Mouse (Mus musculus) lung, embryonic 14.5 days (tissue): ENCODE data around the gene Myo1c. TPM values are rescaled to one million over a fixed set of nuclear protein-coding genes. Genes with fewer than 3 reads are reported as not detected.

ENCODE experiments used
- ATAC-seq: fragments of 200-750 bp; cut with Nextera tagmentation; 2 replicates; pipeline ENCODE4 v1.8.0; 2017; ENCODE audit warnings: mild to moderate bottlenecking, moderate TSS enrichment, moderate library complexity; ENCODE audit not compliant: insufficient read depth
- DNase-seq: peaks from one replicate; pipeline ENCODE4 v3.0.0-alpha.2; 2015
- H3K27ac ChIP-seq: fragments of 300-500 bp; sonication (generic); 2 replicates; pipeline ENCODE4 v1.5.1; 2014; ENCODE audit warnings: low read depth, mild to moderate bottlenecking, moderate library complexity
- H3K27me3 ChIP-seq: fragments of 300-500 bp; sonication (generic); 2 replicates; pipeline ENCODE4 v1.6.1; 2014; ENCODE audit warnings: low read length, control low read depth; ENCODE audit not compliant: insufficient read depth
- H3K36me3 ChIP-seq: fragments of 300-500 bp; sonication (generic); 2 replicates; pipeline ENCODE4 v1.6.1; 2014; ENCODE audit warnings: control low read depth; ENCODE audit not compliant: insufficient read depth
- H3K4me1 ChIP-seq: fragments of 300-500 bp; sonication (generic); 2 replicates; pipeline ENCODE4 v1.6.1; 2014; ENCODE audit warnings: antibody characterized with exemption, control low read depth; ENCODE audit not compliant: insufficient read depth
- H3K4me2 ChIP-seq: fragments of 300-500 bp; sonication (generic); 2 replicates; pipeline ENCODE4 v1.6.1; 2014; ENCODE audit warnings: mild to moderate bottlenecking
- H3K4me3 ChIP-seq: fragments of 300-500 bp; sonication (generic); 2 replicates; pipeline ENCODE4 v1.5.1; 2014; ENCODE audit warnings: low read depth, low read length
- H3K9ac ChIP-seq: fragments of 300-500 bp; sonication (generic); 2 replicates; pipeline ENCODE4 v1.6.1; 2014
- H3K9me3 ChIP-seq: fragments of 300-500 bp; sonication (generic); 2 replicates; pipeline ENCODE4 v1.6.1; 2016; ENCODE audit warnings: low read depth, low read length, control low read depth
- CTCF ChIP-seq: IDR thresholded peaks from 2 replicates; pipeline ENCODE4 v1.5.1; 2016; ENCODE audit warnings: antibody characterized with exemption, low read depth
- WGBS: fragments of 180-500 bp; shearing (Covaris S2); extraction: QIAGEN DNeasy Blood & Tissue Kit; methylation state at CpG from one replicate; pipeline ENCODE4 v1.1.7; 2014; 5-methylcytosine and 5-hydroxymethylcytosine counted together
- polyA plus RNA-seq: library from polyadenylated mRNA; unstranded; fragments of >200 nt; fragmentation: Nextera tagmentation; extraction: Ambion mirVana; gene quantifications from 2 replicates; pipeline ENCODE4 v1.2.1, GENCODE M21; 2014

Myo1c gene
- polyA plus RNA-seq, 1 experiment from 2014 or later: 56.5 TPM

DNA sequence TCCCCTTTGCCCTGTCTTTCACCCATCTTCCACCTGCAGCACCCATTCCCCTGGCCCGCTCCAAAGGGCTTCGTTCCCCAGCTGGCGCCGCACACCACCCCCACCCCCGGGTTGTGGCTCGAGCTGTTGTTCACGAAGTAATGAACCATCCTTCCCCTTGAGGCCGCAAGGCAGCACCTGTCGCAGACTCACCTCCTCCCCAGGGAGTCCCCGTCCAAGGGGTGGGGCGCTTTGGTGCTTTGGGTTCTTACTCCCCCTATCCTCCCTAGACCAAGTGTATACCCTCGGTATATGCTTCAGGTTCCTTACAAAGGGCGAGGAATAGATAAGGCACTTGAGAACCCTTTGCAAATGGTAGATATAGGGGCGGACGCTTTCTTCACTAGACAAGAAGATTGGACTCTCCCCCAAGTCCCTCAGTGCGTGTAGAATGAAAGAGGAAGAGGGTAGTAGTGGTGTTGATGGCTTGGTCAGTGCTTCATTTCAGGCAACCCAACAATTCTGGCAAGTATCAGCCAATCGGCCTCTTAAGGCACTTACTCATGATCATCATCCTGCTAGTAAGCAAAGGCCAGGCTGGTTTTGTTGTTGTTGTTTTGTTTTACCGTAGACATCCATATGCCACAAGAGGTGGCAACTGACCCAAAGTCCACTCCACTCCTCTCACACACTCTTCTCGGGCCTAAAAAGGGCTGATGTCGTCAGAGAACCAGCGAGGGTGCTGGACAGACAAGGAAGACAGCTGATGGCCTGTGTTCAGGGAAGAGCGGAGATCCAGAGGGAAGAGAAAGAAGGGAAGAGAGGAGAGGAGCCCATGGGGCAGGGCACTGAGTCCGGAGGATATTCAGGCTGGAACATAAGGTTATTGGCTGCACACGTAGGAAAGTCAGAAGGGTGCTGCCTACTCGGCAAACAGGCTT lies 4.4 kb downstream of the Myo1c start:
- Histone ChIP-seq H3K9ac (0 out of 2 replicates have a peak overlapping the region, but pooled peaks have one; percentile 58), H3K4me1 (peaks cover 40% of the 10 kb centered on the region), H3K9me3 (no peaks in the 10 kb centered on the region), H3K27ac (peak overlapping the region; percentile 89), H3K27me3 (0 out of 2 replicates have a peak, but pooled peaks cover 3% of the 10 kb centered on the region), H3K4me3 (peak overlapping the region; percentile 71), H3K36me3 (peaks cover 16% of the 10 kb centered on the region), H3K4me2 (peak overlapping the region; percentile 89)
- ATAC-seq (no peak), DNase-seq (no peak)
- no peak for TF ChIP-seq CTCF
- WGBS: 43% methylated on average over 25 of the region's 25 CpGs

DNA sequence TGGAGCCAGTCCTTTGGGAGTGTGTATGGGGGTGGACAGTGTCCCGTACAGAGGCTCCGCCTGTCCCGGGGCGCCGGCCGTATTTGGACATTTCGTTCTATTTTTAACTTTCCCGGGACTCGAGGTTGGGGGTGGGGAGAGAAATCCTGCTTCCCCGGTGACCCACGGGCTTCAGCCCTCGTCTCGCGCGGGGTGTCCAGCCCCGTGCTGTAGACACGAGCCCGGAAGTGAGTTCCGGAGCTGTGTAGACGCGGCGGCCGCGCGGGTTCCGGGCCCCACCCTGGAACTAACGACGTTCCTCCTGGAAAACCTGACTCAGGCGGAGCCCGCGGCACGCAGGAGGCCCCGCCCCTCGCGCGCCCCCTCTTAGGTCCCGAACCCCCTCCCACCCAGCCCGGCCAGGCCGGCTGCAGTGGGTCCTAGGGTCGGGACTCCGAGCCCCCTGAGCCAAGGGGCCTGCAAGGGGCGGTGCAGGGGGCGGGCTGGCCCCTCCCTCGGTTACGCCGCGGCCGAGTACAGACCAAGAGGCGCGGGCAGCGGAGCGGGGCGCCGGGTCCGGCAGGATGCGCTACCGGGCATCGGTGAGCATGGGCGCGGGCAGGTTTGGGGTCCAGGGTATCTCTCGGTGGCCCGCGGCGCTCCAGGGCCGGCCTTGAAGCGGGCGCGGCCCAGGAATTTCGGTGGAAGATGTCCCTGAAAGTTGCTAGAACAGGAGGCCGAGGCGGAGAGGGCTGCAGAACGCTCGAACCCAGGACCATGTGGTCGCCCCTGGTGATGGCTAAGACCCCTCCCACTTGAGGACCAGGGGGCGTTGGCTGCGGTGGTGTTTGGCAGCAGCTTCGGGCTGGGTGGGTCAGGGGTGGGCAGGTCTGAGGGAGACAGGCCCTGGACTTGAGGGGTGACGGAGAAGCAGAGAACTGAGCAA lies 5.6 kb downstream of the Myo1c start:
- Histone ChIP-seq H3K27me3 (0 out of 2 replicates have a peak, but pooled peaks cover 3% of the 10 kb centered on the region), H3K4me2 (peak overlapping the region; percentile 89), H3K4me3 (peak overlapping the region; percentile 71), H3K27ac (peak overlapping the region; percentile 89), H3K9ac (peak overlapping the region; percentile 77), H3K9me3 (no peaks in the 10 kb centered on the region), H3K4me1 (peaks cover 35% of the 10 kb centered on the region), H3K36me3 (peaks cover 27% of the 10 kb centered on the region)
- ATAC-seq (peak; percentile 44), DNase-seq (peak; percentile 83)
- no peak for TF ChIP-seq CTCF
- WGBS: under 1% methylated on average over 74 of the region's 78 CpGs

DNA sequence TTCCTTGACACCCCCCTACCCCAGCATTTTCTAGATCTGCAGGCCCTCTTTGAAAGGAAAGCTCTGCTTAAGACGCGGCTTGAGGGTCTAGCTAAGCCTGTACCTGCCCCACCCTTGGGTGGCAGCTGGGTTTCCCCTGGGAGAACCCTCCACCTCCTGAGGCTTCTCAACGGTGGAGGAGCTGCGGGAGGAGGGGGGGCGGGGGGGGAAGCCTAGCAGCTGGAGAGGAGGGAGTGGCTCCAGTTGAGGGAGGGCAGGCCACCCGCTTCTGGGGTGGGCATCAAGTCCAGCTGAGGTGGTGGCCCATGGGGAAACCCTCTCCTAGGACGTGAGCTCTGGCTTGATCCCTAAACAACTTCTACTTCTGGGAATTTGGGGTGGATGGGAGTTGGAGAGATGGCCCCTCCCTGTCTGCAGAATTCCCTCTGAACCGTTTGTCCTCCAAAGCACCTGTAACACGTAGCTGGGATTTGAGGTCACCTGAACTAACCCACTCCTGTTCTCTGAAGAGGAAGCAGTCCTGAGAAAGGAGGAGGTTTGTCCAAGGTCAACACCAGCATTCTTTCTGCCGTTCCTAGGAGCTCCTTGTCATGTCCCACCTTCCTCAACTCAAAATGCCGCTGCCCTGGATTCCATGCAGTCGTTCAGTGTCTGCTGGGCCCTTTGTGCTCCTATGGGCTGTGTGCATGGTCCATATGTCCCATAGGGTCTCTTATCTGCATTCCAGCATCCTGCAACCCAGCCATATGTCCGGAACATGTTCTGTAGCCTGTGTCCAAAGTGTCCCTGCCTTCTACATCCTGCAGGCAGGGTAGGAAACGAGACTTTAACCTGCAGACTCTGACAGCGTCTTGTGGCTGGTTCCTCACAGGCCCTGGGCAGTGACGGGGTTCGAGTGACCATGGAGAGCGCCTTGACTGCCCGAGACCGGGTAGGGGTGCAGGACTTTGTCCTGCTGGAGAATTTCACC lies 6.6 kb downstream of the Myo1c start:
- H3K36me3 ChIP-seq: peaks cover 37% of the 10 kb centered on the region
- TF ChIP-seq CTCF: no peak
- DNase-seq (no peak), ATAC-seq (no peak)
- peak overlapping the region; percentile 89 for H3K4me2 ChIP-seq
- 0 out of 2 replicates have a peak, but pooled peaks cover 3% of the 10 kb centered on the region for H3K27me3 ChIP-seq
- WGBS: 55% methylated on average over 17 of the region's 20 CpGs
- H3K4me1 ChIP-seq: peaks cover 34% of the 10 kb centered on the region
- peak overlapping the region; percentile 89 for H3K27ac ChIP-seq
- H3K9ac ChIP-seq: peak overlapping the region; percentile 77
- peak overlapping the region; percentile 71 for H3K4me3 ChIP-seq
- H3K9me3 ChIP-seq: no peaks in the 10 kb centered on the region

DNA sequence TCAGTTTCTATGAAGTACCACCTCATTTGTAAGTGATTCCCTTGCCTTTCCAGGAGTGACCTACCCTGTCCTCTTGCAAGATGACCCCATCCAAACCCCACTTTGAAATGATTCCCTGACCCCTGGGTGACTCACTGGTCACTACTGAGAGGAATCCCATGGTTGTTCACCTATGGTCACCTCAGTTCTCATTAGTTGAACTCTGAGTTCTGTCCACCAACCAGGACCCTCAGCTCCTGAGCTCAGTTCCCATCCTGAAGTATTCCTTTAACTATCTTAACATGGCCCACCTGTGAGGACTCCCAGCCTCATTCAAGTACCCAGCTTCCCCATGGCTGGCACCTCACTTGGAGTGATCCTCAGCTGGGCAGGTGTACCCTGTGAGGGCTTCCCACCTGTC lies 7.5 kb downstream of the Myo1c start:
- no peaks in the 10 kb centered on the region for H3K9me3 ChIP-seq
- H3K4me1 ChIP-seq: peaks cover 28% of the 10 kb centered on the region
- H3K27me3 ChIP-seq: 0 out of 2 replicates have a peak, but pooled peaks cover 3% of the 10 kb centered on the region
- ATAC-seq: no peak
- H3K9ac ChIP-seq: no peak overlapping the region
- no peak overlapping the region for H3K4me2 ChIP-seq
- peaks cover 47% of the 10 kb centered on the region for H3K36me3 ChIP-seq
- TF ChIP-seq CTCF: no peak
- no peak for DNase-seq
- H3K4me3 ChIP-seq: no peak overlapping the region
- H3K27ac ChIP-seq: no peak overlapping the region

DNA sequence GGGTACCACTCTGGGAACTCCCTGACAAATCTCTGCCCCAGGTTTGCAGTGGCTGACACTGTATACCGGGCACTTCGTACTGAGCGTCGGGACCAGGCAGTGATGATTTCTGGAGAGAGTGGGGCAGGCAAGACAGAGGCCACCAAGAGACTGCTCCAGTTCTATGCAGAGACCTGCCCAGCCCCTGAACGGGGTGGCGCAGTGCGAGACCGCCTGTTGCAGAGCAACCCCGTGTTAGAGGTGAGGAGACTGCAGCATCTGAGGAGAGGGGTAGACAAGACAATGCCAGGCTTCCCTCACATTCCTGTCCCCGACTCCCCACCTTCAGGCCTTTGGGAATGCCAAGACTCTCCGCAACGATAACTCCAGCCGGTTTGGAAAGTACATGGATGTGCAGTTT lies 8.0 kb downstream of the Myo1c start:
- Histone ChIP-seq H3K9ac (no peak overlapping the region), H3K27ac (no peak overlapping the region), H3K27me3 (no peaks in the 10 kb centered on the region), H3K9me3 (no peaks in the 10 kb centered on the region), H3K36me3 (peaks cover 50% of the 10 kb centered on the region), H3K4me3 (no peak overlapping the region), H3K4me1 (peaks cover 25% of the 10 kb centered on the region), H3K4me2 (no peak overlapping the region)
- DNase-seq (no peak), ATAC-seq (no peak)
- WGBS: 92% methylated on average over 13 of the region's 13 CpGs
- no peak for TF ChIP-seq CTCF

DNA sequence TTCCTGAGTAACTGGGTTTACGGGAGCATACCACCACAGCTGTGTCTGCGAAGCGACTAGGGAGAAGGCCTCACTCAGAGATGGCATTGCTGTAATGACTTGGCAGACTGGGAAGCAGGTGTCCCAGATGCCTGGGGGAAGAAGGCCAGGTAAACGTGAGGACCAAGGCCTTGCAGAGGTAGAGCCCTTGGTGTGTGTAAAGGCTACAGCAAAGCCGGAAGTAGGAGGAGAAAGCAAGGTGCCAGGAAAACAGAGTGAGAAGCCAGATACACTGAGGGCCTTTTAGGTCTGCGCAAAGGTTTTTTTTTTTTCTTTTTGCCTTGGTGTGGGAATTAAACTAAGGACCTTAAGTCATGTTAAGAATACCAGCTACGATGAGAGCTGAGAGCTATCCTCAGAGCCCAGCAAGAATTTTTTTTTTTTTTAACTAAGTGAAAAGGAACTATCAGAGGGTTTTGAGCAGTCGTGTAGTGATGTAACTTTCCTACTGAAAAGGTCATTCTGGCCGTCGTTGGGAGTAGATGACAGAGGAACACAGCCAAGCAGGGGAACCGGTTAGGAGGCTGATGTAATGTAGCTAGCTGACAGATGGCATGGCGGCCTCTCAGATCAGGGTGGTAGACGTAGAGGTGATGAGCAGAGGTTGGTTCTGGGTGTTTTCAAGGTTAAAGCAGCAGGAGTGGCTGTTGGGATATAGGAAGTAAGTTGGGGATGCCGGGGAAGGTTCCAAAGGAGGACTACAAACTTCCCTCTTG lies 8.9 kb downstream of the Myo1c start:
- Histone ChIP-seq H3K4me3 (no peak overlapping the region), H3K27ac (no peak overlapping the region), H3K9me3 (no peaks in the 10 kb centered on the region), H3K36me3 (peaks cover 55% of the 10 kb centered on the region), H3K27me3 (no peaks in the 10 kb centered on the region), H3K9ac (no peak overlapping the region), H3K4me2 (no peak overlapping the region), H3K4me1 (peaks cover 20% of the 10 kb centered on the region)
- ATAC-seq: no peak
- no peak for TF ChIP-seq CTCF
- DNase-seq: no peak
- 74% methylated on average over 14 of the region's 14 CpGs for WGBS
